Mouse (Mus musculus) thymus, adult 2 months (tissue): ENCODE measurements around the gene Mcat.

ENCODE experiments used
- CTCF ChIP-seq: fragments of 200-500 bp; IDR thresholded peaks from 2 replicates; pipeline ENCODE4 v1.5.1; 2012; ENCODE audit warnings: mild to moderate bottlenecking, control low read depth, low read length, moderate library complexity, borderline replicate concordance; ENCODE audit not compliant: control insufficient read depth, poor library complexity, insufficient read depth; ENCODE audit errors: extremely low read depth
- POLR2A ChIP-seq: fragments of 200-500 bp; IDR thresholded peaks from 2 replicates; pipeline ENCODE4 v1.6.1; 2012; ENCODE audit warnings: mild to moderate bottlenecking, low read length, control low read depth, moderate library complexity; ENCODE audit not compliant: control insufficient read depth, poor library complexity, insufficient read depth; ENCODE audit errors: extremely low read depth

- TF ChIP-seq POLR2A (no peak), CTCF (no peak)
These were observed 28.2 kb upstream of the Mcat start for GRCm38 (mm10) chr15:83591758-83592157.
